Mouse (Mus musculus) WW6 (cell line): ENCODE data around the gene Gm20219.

Experiments used
- DNase-seq: peaks from one replicate; pipeline ENCODE4 v3.0.0-alpha.2; 2013; ENCODE audit warnings: low read depth, low spot score

Gene Gm20219

GRCm38 (mm10) chr17:56554122-56554551 is at the start of gene Gm20219:
Gene Gm20219 (minus strand): TSS chr17:56554387.
- no peak for DNase-seq

GRCm38 (mm10) chr17:56604070-56604380 is 49.8 kb upstream of the Gm20219 start:
- no peak for DNase-seq

GRCm38 (mm10) chr17:56603186-56604069 is 49.2 kb upstream of the Gm20219 start:
- no peak for DNase-seq

GRCm38 (mm10) chr17:56593527-56594271 is 39.5 kb upstream of the Gm20219 start:
- no peak for DNase-seq

GRCm38 (mm10) chr17:56592553-56592952 is 38.4 kb upstream of the Gm20219 start:
- no peak for DNase-seq

GRCm38 (mm10) chr17:56588921-56589320 is 34.7 kb upstream of the Gm20219 start:
- DNase-seq = no peak

GRCm38 (mm10) chr17:56587773-56588172 is 33.6 kb upstream of the Gm20219 start:
- DNase-seq = no peak

GRCm38 (mm10) chr17:56585171-56585821 is 31.1 kb upstream of the Gm20219 start:
- DNase-seq = no peak

- peak; percentile 97 for DNase-seq
These were observed 30.3 kb upstream of the Gm20219 start, which contains the start of the genes Safb2 and Safb for GRCm38 (mm10) chr17:56584257-56585130. Gene Safb2 (minus strand): TSS chr17:56584585. Gene Safb (plus strand): TSS chr17:56584825.

GRCm38 (mm10) chr17:56583611-56584256 is 29.5 kb upstream of the Gm20219 start:
- DNase-seq = no peak

- DNase-seq = no peak
These were observed 28.9 kb upstream of the Gm20219 start for GRCm38 (mm10) chr17:56583071-56583470.

- no peak for DNase-seq
These were observed 18.8 kb upstream of the Gm20219 start for GRCm38 (mm10) chr17:56572939-56573338.

GRCm38 (mm10) chr17:56572154-56572553 is 18.0 kb upstream of the Gm20219 start:
- no peak for DNase-seq

- DNase-seq = no peak
These were observed 16.1 kb upstream of the Gm20219 start for GRCm38 (mm10) chr17:56570287-56570686.

- DNase-seq = no peak
These were observed 13.2 kb upstream of the Gm20219 start for GRCm38 (mm10) chr17:56567370-56567769.

- DNase-seq = no peak
These were observed 12.7 kb upstream of the Gm20219 start for GRCm38 (mm10) chr17:56566918-56567317.

GRCm38 (mm10) chr17:56566293-56566692 is 12.1 kb upstream of the Gm20219 start:
- DNase-seq = no peak

- no peak for DNase-seq
These were observed 7.7 kb upstream of the Gm20219 start for GRCm38 (mm10) chr17:56561866-56562265.

- DNase-seq = no peak
These were observed 5.9 kb upstream of the Gm20219 start for GRCm38 (mm10) chr17:56560131-56560530.

GRCm38 (mm10) chr17:56559386-56559785 is 5.2 kb upstream of the Gm20219 start:
- DNase-seq = no peak

GRCm38 (mm10) chr17:56558448-56558847 is 4.3 kb upstream of the Gm20219 start:
- no peak for DNase-seq
